Mouse (Mus musculus) kidney, adult 9 months (tissue): ENCODE results near the gene Dapp1.

Experiments used
- DNase-seq: peaks from one replicate; pipeline ENCODE4 v3.0.0; 2022

Gene Dapp1

GRCm38 (mm10) chr3:137981382-137981750 lies at the start of gene Dapp1:
Gene Dapp1, minus strand, starts transcription at chr3:137981545.
- peak; percentile 46 for DNase-seq

DNA sequence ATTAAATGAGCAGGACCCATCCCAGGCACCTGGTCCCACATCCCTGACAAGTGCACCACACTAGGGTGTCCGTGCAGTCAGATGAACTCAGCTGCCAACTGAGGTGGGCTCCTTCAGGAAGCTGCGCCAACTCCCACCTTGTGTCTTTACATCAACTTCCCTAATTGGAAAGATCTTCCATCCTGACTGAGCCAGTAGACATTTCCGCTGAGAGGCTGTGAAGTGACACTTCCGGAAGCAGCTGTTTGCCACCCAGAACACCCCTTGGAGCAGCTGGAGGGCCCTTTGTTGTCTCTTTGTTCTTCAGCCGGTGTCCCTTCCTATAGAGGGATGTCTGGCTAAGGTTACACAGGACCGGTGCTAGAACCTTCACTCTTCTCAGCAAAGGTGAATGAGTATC lies 49.2 kb upstream of the Dapp1 start:
- DNase-seq = no peak

GRCm38 (mm10) chr3:138029351-138029750 lies 48.0 kb upstream of the Dapp1 start:
- DNase-seq = peak; percentile 59

DNA sequence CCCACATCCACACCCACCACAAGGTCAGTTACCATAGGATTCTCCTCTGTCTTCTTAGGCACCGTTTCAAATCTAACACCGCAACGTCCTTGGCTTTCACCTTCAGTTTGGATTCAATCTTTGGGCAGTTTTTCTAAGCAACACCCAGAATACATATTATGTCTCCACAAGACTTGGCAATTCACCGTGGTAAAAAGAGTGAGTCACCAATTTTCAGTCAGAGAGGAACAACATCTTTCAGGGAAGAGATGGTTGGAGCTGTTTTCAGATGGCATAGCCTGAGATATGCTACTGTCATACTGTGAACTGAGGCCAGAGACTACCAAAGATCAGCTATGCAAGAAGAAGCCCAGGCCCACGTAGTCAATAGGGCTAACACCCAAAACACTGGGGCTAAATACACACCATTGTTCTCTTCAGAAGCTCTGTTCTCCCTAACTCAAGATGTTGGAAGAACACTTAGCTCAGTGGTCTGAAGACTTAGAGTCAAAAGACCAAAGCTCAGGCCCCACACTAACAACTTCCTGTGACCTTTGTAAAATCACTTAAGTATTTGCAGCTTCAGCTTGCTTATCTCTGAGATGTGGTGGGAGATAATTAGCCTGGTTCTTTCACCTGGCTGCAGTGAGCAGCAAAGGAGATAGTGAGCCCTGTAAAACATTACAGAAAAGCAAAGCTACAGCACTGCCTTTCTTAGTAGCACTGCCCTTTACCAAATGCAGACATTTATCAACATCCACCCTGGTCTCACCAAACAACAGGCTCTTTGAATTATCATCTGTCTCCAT lies 46.4 kb upstream of the Dapp1 start:
- no peak for DNase-seq

DNA sequence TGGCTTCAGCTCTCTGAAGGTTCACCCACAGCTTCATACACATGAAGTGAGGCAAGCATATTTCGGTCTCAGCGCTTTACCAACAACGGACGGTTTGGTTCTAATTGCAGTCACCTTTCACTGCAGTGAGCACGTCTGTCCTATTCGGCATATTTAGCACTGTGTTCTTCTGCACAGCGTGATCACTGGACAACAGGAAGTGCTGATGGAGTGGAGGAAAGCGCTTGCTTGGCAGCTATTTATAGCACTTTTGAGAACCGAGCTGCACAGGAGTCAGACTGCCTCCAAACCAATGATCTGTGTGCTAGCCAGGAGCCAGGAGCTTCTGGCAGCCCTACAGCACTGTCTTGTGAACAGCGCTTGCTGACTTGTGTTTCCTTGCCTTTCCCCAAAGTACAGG lies 44.9 kb upstream of the Dapp1 start:
- no peak for DNase-seq

GRCm38 (mm10) chr3:138022651-138023050 lies 41.3 kb upstream of the Dapp1 start:
- DNase-seq = no peak

GRCm38 (mm10) chr3:138022003-138022402 lies 40.7 kb upstream of the Dapp1 start:
- DNase-seq = no peak

DNA sequence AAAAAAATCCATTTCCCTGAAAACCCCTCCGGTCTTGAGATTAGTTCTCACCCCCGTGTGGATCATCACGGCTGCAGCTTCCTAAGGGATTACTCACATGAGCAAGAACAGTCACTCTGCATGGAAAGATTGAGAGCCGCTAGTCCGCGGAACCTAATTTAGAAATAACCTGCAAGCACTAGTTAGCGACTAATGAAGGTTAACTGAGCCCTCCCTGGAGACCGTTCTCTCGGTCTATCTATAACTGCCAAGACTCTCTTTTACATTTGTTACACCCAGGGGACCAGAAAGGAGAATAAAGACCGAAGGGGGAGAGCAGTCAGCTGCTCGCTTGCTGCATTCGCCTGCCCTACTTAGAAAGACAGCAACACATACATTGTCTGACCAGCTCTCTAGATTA lies 35.5 kb upstream of the Dapp1 start:
- DNase-seq = no peak

DNA sequence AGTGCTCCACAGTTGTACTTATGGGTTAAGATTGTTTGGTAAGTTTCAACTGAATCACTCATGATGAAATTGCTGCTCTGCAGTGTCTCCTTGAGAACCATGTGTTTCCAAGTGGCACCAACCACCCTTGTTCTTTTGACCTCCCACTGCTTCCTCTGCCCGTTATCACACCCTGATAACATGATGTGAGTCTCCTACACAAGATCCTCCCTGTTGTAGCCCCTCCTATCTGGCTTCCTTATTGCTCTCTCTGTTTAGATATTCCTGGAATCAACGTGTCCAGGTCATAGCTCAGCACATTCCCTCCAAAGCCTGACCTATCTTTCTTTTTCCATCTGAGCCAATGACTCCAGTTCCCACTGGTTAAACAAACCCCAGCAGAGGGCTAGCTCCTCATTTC lies 33.4 kb upstream of the Dapp1 start:
- DNase-seq = no peak

DNA sequence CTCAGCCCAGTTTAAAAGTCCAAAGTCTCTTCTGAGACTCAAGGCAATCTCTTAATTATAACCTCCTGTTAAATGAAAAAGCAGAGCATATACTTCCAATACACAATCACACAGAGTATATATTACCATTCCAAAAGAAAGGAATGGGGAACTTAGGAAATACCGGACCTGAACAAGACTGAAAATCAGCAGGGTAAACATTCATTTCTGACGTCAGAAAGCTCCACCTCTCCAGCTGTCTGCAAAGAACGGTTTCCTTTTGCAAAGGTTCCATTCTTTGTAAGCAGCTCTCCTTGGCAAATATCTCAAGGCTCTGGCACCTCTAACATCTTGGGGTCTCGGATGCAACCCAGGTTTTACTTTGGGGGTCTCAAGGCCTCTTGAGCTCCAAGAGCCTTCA lies 31.0 kb upstream of the Dapp1 start:
- no peak for DNase-seq

DNA sequence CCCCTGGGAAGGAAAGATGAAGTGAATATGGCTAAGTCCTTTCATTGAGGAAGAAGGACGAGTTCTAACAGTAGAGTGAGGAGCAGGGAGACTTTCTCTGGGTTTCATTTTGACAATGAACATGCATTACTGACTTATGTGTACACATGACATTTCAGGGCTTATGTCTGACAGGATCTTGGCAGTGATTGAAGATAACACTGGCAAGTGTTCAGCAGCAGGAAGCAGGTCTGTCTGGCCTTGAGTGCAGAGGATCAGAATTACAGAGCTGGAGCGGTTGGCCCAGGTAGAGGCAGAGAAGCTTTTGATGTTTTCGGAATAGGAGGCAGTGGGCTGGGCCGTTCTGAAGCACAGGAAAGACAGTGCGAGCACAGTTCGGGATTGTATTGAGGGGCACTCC lies 26.8 kb upstream of the Dapp1 start:
- DNase-seq = no peak

DNA sequence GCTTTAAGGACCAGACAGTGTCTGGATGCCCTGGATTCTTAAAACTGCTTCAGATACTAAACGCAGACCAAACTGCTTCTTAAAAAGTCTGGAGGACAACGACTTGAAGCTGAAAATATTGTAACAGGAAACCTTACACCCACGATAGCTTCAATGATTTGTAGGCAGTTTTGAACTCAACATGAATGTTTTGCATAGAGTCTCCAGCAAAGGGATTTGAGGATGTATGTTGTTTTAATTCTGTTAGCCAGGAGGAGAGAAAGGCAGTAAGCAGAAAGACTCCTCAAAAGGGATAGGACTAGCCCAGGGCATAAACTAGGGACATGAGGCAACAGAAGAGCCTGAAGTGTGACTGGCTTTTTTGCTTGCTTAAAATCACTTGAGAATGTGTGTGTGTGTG lies 25.6 kb upstream of the Dapp1 start:
- no peak for DNase-seq

- no peak for DNase-seq
Measured at GRCm38 (mm10) chr3:138003264-138003663, 21.9 kb upstream of the Dapp1 start.

GRCm38 (mm10) chr3:138002545-138002944 lies 21.2 kb upstream of the Dapp1 start:
- DNase-seq = no peak

- DNase-seq = no peak
Measured at GRCm38 (mm10) chr3:138001865-138002264, 20.5 kb upstream of the Dapp1 start.

GRCm38 (mm10) chr3:138000724-138001069 lies 19.4 kb upstream of the Dapp1 start:
- peak; percentile 28 for DNase-seq

DNA sequence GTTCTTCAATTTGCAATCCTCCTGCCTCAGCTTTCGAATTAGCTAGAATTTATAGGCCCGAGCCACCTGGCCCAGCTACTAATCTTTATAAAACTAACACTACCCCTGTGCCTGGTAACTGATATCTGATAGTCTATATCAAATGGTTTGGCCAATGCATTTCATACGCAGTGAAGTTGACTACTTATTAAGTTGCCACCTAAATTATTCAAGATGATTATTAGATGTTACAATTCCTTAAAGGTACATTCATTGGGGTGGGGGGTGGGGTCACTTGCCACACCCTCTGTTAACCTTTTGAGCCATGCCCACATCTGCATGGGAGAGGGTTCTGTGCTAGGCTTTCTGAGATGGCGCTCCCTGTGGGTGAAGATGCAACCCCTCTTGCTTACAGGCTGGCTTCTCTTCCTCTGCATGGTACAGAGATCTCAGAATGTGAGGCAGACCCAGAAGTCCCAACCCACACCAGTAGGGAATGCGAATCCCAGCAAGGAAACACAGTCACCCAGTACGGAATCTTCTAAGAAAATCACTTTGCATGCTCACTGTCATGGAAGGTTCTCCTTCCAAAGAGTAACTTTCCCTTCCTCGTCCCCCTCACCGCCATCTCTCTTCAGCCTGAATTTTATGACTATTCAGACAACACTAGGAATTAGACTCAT lies 18.8 kb upstream of the Dapp1 start:
- no peak for DNase-seq

DNA sequence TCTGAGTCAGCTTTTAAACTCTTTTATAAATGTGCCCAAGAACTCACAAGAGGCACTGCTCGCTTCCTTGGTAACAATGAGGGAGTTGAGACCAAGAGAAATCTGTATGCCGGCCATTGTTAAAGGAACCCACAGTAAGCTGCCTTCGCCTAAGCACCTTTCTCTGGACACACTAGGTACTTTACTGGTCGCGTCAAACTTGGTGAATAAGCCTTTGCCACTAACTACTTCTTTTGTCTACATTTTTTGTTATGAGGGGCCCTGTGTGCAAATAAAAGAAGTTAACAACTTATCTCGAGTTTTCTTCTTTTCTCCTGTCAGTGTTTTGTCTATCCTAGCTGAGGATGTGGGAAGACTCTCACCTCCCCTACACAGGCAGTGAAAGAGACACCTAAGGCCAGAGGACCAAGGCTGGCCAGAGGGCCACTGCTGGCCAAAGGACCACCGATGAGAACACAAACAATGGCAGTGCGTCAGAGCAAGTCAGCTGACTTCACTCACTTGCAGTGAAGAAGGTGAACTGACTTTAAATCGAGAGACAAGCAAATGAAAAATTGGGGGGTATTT lies 18.0 kb upstream of the Dapp1 start:
- no peak for DNase-seq

GRCm38 (mm10) chr3:137998491-137999223 lies 17.3 kb upstream of the Dapp1 start:
- peak; percentile 50 for DNase-seq

GRCm38 (mm10) chr3:137995486-137995885 lies 14.1 kb upstream of the Dapp1 start:
- DNase-seq = no peak

DNA sequence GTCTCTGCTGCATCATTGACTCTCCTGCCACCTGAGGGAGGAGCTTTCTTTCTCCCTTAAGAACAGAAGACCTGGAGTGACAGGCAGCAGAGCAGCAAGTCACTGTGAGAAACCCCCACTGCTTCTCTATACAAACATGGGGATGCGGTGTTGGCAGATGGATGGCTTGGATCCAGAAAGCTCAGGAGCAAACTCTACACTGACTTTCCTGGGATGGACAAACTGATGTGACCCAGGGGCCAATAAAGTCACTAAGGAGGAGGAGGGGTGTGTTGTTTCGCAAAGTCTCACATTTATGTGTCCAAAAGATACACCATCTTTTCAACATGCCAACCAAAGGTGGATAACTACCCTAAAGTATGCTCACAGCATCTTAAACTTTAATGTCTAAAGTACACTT lies 12.9 kb upstream of the Dapp1 start:
- DNase-seq = no peak

DNA sequence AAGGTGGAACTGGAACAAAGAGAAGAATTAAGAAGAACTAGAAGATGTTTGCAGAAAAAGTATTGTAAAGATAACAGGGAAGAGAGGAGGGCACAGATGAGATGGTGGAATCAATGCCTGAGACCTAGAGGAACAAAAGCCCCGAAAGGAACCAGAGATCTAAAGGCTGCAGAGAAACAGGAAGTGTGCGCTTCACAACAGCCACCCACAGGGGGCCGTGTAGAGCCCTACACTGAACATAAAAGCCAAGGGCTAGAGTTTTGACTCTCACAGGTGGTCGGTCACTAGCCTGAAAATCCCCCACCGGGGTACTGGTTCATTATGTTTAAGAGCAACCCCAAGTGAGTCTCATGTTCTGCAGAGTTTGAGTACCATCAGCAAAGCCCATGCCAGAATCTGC lies 11.0 kb upstream of the Dapp1 start:
- no peak for DNase-seq

- DNase-seq = peak; percentile 93
Measured at GRCm38 (mm10) chr3:137991183-137991582, 9.8 kb upstream of the Dapp1 start.

DNA sequence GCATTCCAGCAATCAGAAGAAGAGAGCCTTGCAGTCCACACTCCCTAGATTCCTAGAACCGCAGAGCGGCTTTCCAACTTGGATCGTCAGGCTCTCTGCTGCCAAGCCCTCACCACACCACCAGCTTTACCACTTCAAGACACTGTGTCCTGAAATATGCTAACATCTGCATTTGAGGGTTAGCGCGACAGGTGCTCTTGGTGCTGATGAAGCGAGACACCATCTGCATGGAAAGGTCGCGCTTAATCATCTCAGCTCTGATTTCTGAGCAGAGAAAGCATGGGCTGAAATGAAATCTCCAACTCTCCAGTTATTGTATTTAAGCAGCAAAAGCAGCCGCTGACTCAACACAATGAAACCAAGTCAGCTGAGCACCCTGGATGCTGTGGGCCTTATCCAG lies 8.1 kb upstream of the Dapp1 start:
- DNase-seq = no peak
